Mouse (Mus musculus): Measurements from ENCODE around the gene Defa32. TPM values are rescaled to one million over a fixed set of nuclear protein-coding genes. Genes with fewer than 3 reads are reported as not detected.
"Not testable (repeated sequence)": the region's sequence is repeated elsewhere in the genome, so short reads cannot be mapped to it uniquely, and the experiment has no call there.

The Defa32 gene
- not detected in 2 replicates for polyA plus RNA-seq (2014; fragmentation: Nextera tagmentation; extraction: Ambion mirVana)

GRCm38 (mm10) chr8:21528732-21529131 is at the start of gene Defa32:
Defa32 (plus strand) TSS chr8:21529032.
- not testable (repeated sequence) for H3K4me2 ChIP-seq (ENCODE audit: low read depth); H3K9me3 ChIP-seq (ENCODE audit: control insufficient read depth, low read length); H3K27me3 ChIP-seq (ENCODE audit: control insufficient read depth, insufficient read depth, low read length); H3K4me3 ChIP-seq (ENCODE audit: low read depth, low read length); H3K36me3 ChIP-seq (ENCODE audit: control insufficient read depth, insufficient read depth, low read length); DNase-seq (ENCODE audit: low spot score); H3K27ac ChIP-seq (ENCODE audit: low read depth, low read length); ATAC-seq (ENCODE audit: insufficient read depth, low FRiP score, low TSS enrichment); H3K4me1 ChIP-seq (ENCODE audit: control insufficient read depth, insufficient read depth, low read length); H3K9ac ChIP-seq (ENCODE audit: low read length)
- no CpG with 5 or more reads among the region's 2 CpGs for WGBS

GRCm38 (mm10) chr8:21508958-21509357 is 19.9 kb upstream of the Defa32 start, which contains the start of gene Defa20:
Defa20 (plus strand) TSS chr8:21509258.
- H3K27me3 ChIP-seq (ENCODE audit: control insufficient read depth, insufficient read depth, low read length); H3K4me2 ChIP-seq (ENCODE audit: low read depth); H3K9ac ChIP-seq (ENCODE audit: low read length); H3K4me1 ChIP-seq (ENCODE audit: control insufficient read depth, insufficient read depth, low read length); H3K4me3 ChIP-seq (ENCODE audit: low read depth, low read length); H3K27ac ChIP-seq (ENCODE audit: low read depth, low read length); DNase-seq (ENCODE audit: low spot score); H3K9me3 ChIP-seq (ENCODE audit: control insufficient read depth, low read length); ATAC-seq (ENCODE audit: insufficient read depth, low FRiP score, low TSS enrichment); H3K36me3 ChIP-seq (ENCODE audit: control insufficient read depth, insufficient read depth, low read length): not testable (repeated sequence)
- WGBS, result no CpG with 5 or more reads among the region's 2 CpGs

DNA sequence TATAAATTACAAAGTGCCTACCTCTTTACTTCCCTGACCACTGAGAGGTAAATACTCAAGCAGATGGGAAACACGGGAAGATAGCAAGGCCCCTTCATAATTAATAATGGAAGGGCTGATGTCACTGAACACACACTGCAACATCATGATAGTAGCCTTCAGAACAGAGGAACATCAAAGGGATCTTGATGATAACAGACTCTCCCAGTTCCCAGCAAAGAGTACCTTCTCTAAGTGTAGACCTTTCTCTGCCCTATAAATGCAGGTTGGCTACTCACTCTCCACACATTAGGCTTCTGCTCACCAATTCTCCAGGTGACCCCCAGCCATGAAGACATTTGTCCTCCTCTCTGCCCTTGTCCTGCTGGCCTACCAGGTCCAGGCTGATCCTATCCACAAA is 36.3 kb downstream of the Defa32 start, which contains the start of gene Defa37:
TSS of gene Defa37 (plus strand) at position 301 of the 400 bp plus-strand sequence.
- not testable (repeated sequence) for H3K9me3 ChIP-seq (ENCODE audit: control insufficient read depth, low read length); H3K4me1 ChIP-seq (ENCODE audit: control insufficient read depth, insufficient read depth, low read length); H3K4me2 ChIP-seq (ENCODE audit: low read depth); H3K27me3 ChIP-seq (ENCODE audit: control insufficient read depth, insufficient read depth, low read length); ATAC-seq (ENCODE audit: insufficient read depth, low FRiP score, low TSS enrichment); H3K9ac ChIP-seq (ENCODE audit: low read length); DNase-seq (ENCODE audit: low spot score); H3K27ac ChIP-seq (ENCODE audit: low read depth, low read length); H3K4me3 ChIP-seq (ENCODE audit: low read depth, low read length); H3K36me3 ChIP-seq (ENCODE audit: control insufficient read depth, insufficient read depth, low read length)
- no CpG with 5 or more reads among the region's 1 CpGs for WGBS

Other genes with a start within 250 kb of the Defa32 start
- not detected in 2 replicates for gene Defa27, start 213.5 kb upstream of the Defa32 start, polyA plus RNA-seq (2014; fragmentation: Nextera tagmentation; extraction: Ambion mirVana)
- gene Defa29, start 202.0 kb upstream of the Defa32 start, polyA plus RNA-seq (2014; fragmentation: Nextera tagmentation; extraction: Ambion mirVana), result not detected in 2 replicates
- gene Defa2, start 150.5 kb upstream of the Defa32 start, polyA plus RNA-seq (2014; fragmentation: Nextera tagmentation; extraction: Ambion mirVana), result not detected in 2 replicates
- gene Defa33, start 137.2 kb upstream of the Defa32 start, polyA plus RNA-seq (2014; fragmentation: Nextera tagmentation; extraction: Ambion mirVana), result not detected in 2 replicates
- gene Defa36, start 101.6 kb upstream of the Defa32 start, polyA plus RNA-seq (2014; fragmentation: Nextera tagmentation; extraction: Ambion mirVana), result not detected in 2 replicates
- not detected in 2 replicates for gene Gm7849, start 72.5 kb upstream of the Defa32 start, polyA plus RNA-seq (2014; fragmentation: Nextera tagmentation; extraction: Ambion mirVana)
- gene Defa20, start 19.8 kb upstream of the Defa32 start, polyA plus RNA-seq (2014; fragmentation: Nextera tagmentation; extraction: Ambion mirVana), result not detected in 2 replicates
- gene Defa37, start 36.4 kb downstream of the Defa32 start, polyA plus RNA-seq (2014; fragmentation: Nextera tagmentation; extraction: Ambion mirVana), result not detected in 2 replicates
- not detected in 2 replicates for gene Defa28, start 54.0 kb downstream of the Defa32 start, polyA plus RNA-seq (2014; fragmentation: Nextera tagmentation; extraction: Ambion mirVana)
- gene Gm7861, start 65.5 kb downstream of the Defa32 start, polyA plus RNA-seq (2014; fragmentation: Nextera tagmentation; extraction: Ambion mirVana), result not detected in 2 replicates
- gene Defa26, start 89.2 kb downstream of the Defa32 start, polyA plus RNA-seq (2014; fragmentation: Nextera tagmentation; extraction: Ambion mirVana), result not detected in 2 replicates
- not detected in 2 replicates for gene Defa17, start 126.7 kb downstream of the Defa32 start, polyA plus RNA-seq (2014; fragmentation: Nextera tagmentation; extraction: Ambion mirVana)
- not detected in 2 replicates for gene Defa34, start 136.8 kb downstream of the Defa32 start, polyA plus RNA-seq (2014; fragmentation: Nextera tagmentation; extraction: Ambion mirVana)
- not detected in 2 replicates for gene AY761184, start 174.6 kb downstream of the Defa32 start, polyA plus RNA-seq (2014; fragmentation: Nextera tagmentation; extraction: Ambion mirVana)
- gene Defa24, start 205.5 kb downstream of the Defa32 start, polyA plus RNA-seq (2014; fragmentation: Nextera tagmentation; extraction: Ambion mirVana), result not detected in 2 replicates

Measured in neural tube, embryonic 11.5 days (tissue).